Mouse (Mus musculus) stomach, postnatal 0 days (tissue): ENCODE results near the gene Jhy. TPM values are rescaled to one million over a fixed set of nuclear protein-coding genes. Genes with fewer than 3 reads are reported as not detected.

Experiments
- ATAC-seq: fragments of 200-750 bp; cut with Nextera tagmentation; 2 replicates; pipeline ENCODE4 v1.8.0; 2017; ENCODE audit not compliant: low FRiP score, low TSS enrichment
- DNase-seq: peaks from one replicate; pipeline ENCODE4 v3.0.0-alpha.2; 2016; ENCODE audit warnings: low spot score
- H3K27ac ChIP-seq: fragments of 300-500 bp; sonication (generic); replicated peaks from 2 replicates; pipeline ENCODE4 v1.5.1; 2014; ENCODE audit warnings: mild to moderate bottlenecking, control low read depth
- H3K27me3 ChIP-seq: fragments of 300-500 bp; sonication (generic); 2 replicates; pipeline ENCODE4 v1.6.1; 2014; ENCODE audit warnings: low read length; ENCODE audit not compliant: control insufficient read depth, insufficient read depth
- H3K36me3 ChIP-seq: fragments of 300-500 bp; sonication (generic); 2 replicates; pipeline ENCODE4 v1.6.1; 2014; ENCODE audit warnings: low read length, mixed read lengths; ENCODE audit not compliant: control insufficient read depth, insufficient read depth
- H3K4me1 ChIP-seq: fragments of 300-500 bp; sonication (generic); replicated peaks from 2 replicates; pipeline ENCODE4 v1.6.1; 2014; ENCODE audit warnings: antibody characterized with exemption; ENCODE audit not compliant: control insufficient read depth, insufficient read depth
- H3K4me2 ChIP-seq: fragments of 300-500 bp; sonication (generic); replicated peaks from 2 replicates; pipeline ENCODE4 v1.6.1; 2014; ENCODE audit warnings: low read depth, mild to moderate bottlenecking, control low read depth, moderate library complexity
- H3K4me3 ChIP-seq: fragments of 300-500 bp; sonication (generic); 2 replicates; pipeline ENCODE4 v1.5.1; 2014; ENCODE audit warnings: low read depth, low read length, control low read depth
- H3K9ac ChIP-seq: fragments of 300-500 bp; sonication (generic); 2 replicates; pipeline ENCODE4 v1.6.1; 2014; ENCODE audit warnings: mild to moderate bottlenecking, low read length, control low read depth, mixed read lengths
- H3K9me3 ChIP-seq: fragments of 300-500 bp; sonication (generic); 2 replicates; pipeline ENCODE4 v1.6.1; 2016; ENCODE audit warnings: low read length; ENCODE audit not compliant: control insufficient read depth
- CTCF ChIP-seq: IDR thresholded peaks from 2 replicates; pipeline ENCODE4 v1.5.1; 2016; ENCODE audit warnings: antibody characterized with exemption, low read depth, mild to moderate bottlenecking, moderate library complexity
- EP300 ChIP-seq: optimal IDR thresholded peaks from 2 replicates; pipeline ENCODE3; 2016; ENCODE audit warnings: antibody characterized with exemption
- WGBS: fragments of 180-500 bp; shearing (Covaris S2); extraction: QIAGEN DNeasy Blood & Tissue Kit; methylation state at CpG from one replicate; pipeline ENCODE4 v1.1.7; 2014; 5-methylcytosine and 5-hydroxymethylcytosine counted together
- polyA plus RNA-seq: library from polyadenylated mRNA; unstranded; fragments of >200 nt; fragmentation: Nextera tagmentation; extraction: Ambion mirVana; gene quantifications from 2 replicates; pipeline ENCODE4 v1.2.1, GENCODE M21; 2015

The Jhy gene
- polyA plus RNA-seq, 1 experiment from 2014 or later = 0.07 TPM

GRCm38 (mm10) chr9:40878291-40878945, 85.5 kb downstream of the Jhy start:
- Histone ChIP-seq H3K27me3 (peaks cover 31% of the 10 kb centered on the region), H3K27ac (no peak overlapping the region), H3K4me3 (no peak overlapping the region), H3K4me2 (no peak overlapping the region), H3K9ac (no peak overlapping the region), H3K9me3 (no peaks in the 10 kb centered on the region), H3K36me3 (no peaks in the 10 kb centered on the region), H3K4me1 (no peaks in the 10 kb centered on the region)
- no peak for DNase-seq
- no peak for ATAC-seq
- TF ChIP-seq CTCF = no peak
- no peak for TF ChIP-seq EP300
- whole genome bisulfite sequencing = 3% methylated on average over 32 of the region's 32 CpGs

DNA sequence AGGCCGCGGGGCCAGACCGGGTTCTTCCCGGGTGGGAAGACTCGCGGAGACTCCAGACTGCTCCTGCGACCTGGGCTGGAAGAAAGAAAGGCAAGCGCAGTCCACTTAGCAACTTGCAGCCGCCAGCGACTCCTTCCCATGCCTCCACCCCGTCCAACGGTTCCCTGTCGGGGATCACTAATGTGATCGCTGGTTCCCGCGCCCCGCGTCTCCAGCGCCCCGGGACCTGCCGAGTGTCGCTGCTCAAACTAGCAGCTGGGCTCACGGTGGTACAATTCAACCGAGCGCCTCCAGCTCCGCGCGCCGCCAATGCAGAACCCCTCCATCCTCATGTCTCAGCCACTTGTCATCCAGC, 86.1 kb downstream of the Jhy start:
- Histone ChIP-seq H3K4me3 (peak overlapping the region; percentile 30), H3K4me1 (no peaks in the 10 kb centered on the region), H3K4me2 (peak overlapping the region; percentile 42), H3K9ac (no peak overlapping the region), H3K36me3 (no peaks in the 10 kb centered on the region), H3K9me3 (no peaks in the 10 kb centered on the region), H3K27ac (no peak overlapping the region), H3K27me3 (peaks cover 35% of the 10 kb centered on the region)
- TF ChIP-seq EP300 (no peak), CTCF (no peak)
- no peak for DNase-seq
- 1% methylated on average over 29 of the region's 29 CpGs for WGBS
- no peak for ATAC-seq

- no peak for ATAC-seq
Observed at GRCm38 (mm10) chr9:40877146-40877880, 86.6 kb downstream of the Jhy start.

DNA sequence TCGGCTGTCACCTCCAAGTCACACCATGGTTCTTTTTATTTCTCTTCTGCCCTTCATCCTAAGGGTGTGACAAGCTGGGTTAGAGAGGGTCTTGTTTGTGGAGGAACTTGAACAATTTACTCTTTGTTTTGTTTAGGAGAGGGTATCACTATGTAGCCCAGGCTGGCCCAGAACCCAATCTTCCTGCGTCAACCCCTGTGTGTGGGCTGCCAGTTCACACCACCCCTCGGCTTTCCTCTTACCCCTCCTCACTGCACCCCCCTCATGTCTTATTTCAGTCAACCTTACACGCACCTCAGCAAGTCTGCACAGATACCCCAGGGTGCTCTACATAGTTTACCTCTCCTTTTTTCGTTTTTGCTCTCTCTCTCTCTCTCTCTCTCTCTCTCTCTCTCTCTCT, 87.2 kb downstream of the Jhy start:
- H3K27ac ChIP-seq = no peak overlapping the region
- H3K9ac ChIP-seq = no peak overlapping the region
- WGBS = 10% methylated on average over 5 of the region's 5 CpGs
- no peaks in the 10 kb centered on the region for H3K4me1 ChIP-seq
- H3K27me3 ChIP-seq = peaks cover 37% of the 10 kb centered on the region
- no peaks in the 10 kb centered on the region for H3K36me3 ChIP-seq
- no peak for TF ChIP-seq EP300
- no peak for TF ChIP-seq CTCF
- no peaks in the 10 kb centered on the region for H3K9me3 ChIP-seq
- H3K4me2 ChIP-seq = no peak overlapping the region
- no peak overlapping the region for H3K4me3 ChIP-seq
- ATAC-seq (no peak), DNase-seq (no peak)

More at GRCm38 (mm10) chr9:40877146-40877880, 86.6 kb downstream of the Jhy start:
- Histone ChIP-seq H3K36me3 (no peaks in the 10 kb centered on the region), H3K27ac (no peak overlapping the region), H3K4me3 (peak overlapping the region; percentile 30), H3K4me1 (no peaks in the 10 kb centered on the region), H3K9ac (no peak overlapping the region), H3K9me3 (no peaks in the 10 kb centered on the region), H3K4me2 (peak overlapping the region; percentile 42), H3K27me3 (peaks cover 37% of the 10 kb centered on the region)
- 3% methylated on average over 42 of the region's 42 CpGs for WGBS
- peak; percentile 21 for DNase-seq
- TF ChIP-seq EP300 (no peak), CTCF (no peak)

- no peak overlapping the region for H3K4me2 ChIP-seq
- WGBS = 2% methylated on average over 27 of the region's 29 CpGs
- H3K27me3 ChIP-seq = peaks cover 40% of the 10 kb centered on the region
- H3K4me3 ChIP-seq = no peak overlapping the region
- DNase-seq (no peak), ATAC-seq (no peak)
- H3K4me1 ChIP-seq = no peaks in the 10 kb centered on the region
- H3K27ac ChIP-seq = no peak overlapping the region
- no peaks in the 10 kb centered on the region for H3K9me3 ChIP-seq
- H3K9ac ChIP-seq = no peak overlapping the region
- H3K36me3 ChIP-seq = no peaks in the 10 kb centered on the region
- no peak for TF ChIP-seq CTCF
- TF ChIP-seq EP300 = no peak
Observed at GRCm38 (mm10) chr9:40876164-40876563, 87.8 kb downstream of the Jhy start.

DNA sequence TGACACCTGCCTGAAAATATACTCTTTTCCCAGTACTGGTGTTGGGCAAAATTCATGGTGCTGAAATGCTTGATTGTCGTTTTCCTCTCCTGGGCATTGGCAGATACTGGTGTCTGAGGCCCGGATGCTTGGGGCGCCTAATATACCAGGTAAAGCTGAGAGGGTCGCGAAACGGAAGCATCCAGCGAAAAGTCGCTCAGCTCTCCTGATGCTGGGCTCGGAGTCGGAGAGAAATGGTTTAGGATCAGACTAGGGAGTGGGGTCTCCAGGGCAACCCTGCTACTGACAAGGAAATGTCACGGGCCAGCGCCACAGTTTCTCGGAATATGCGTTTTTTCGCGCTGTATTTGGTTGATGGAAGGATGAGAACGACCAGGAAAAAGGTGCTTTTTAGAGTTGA, 88.5 kb downstream of the Jhy start:
- H3K9ac ChIP-seq = no peak overlapping the region
- no peak overlapping the region for H3K27ac ChIP-seq
- no peaks in the 10 kb centered on the region for H3K4me1 ChIP-seq
- H3K36me3 ChIP-seq = no peaks in the 10 kb centered on the region
- 5% methylated on average over 17 of the region's 17 CpGs for WGBS
- H3K9me3 ChIP-seq = no peaks in the 10 kb centered on the region
- ATAC-seq (no peak), DNase-seq (no peak)
- H3K4me3 ChIP-seq = no peak overlapping the region
- TF ChIP-seq CTCF (no peak), EP300 (no peak)
- H3K27me3 ChIP-seq = peaks cover 40% of the 10 kb centered on the region
- H3K4me2 ChIP-seq = no peak overlapping the region
